39 mouse cellular contexts compared by ENCODE assay signal in the genomic region with DNA sequence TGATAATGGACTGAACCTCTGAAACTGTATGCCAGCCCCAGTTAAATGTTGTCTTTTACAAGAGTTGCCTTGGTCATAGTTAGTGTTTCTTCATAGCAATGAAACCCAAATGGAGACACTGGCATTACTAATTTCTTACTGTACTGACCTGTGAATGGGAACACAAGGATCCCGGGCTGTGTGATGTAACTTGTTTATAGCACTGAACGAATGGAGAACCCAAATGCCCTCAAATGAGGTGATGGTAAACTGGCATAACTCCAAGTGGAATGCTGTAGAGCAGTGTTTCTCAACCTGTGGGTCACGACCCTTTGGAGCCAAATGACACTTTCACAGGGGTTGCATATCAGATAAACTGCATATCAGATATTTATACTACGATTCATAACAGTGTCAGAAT. TPM values are rescaled to one million over a fixed set of nuclear protein-coding genes. Genes with fewer than 3 reads are reported as not detected.
"Had no signal": no experiment of that assay in that cellular context is flagged by ENCODE, and none has a peak within 500 bp of the region (broad histone marks: within the 10 kb centered on the region; RNA-seq: fewer than 3 reads in every experiment).

No protein-coding gene starts in this region.

- DNase-seq: heart, postnatal 10 days; heart, postnatal 14 days; heart, postnatal 36 days; heart, postnatal 4 days; kidney, adult 11 months; kidney, adult 18-20 months; kidney, adult 2 months; kidney, adult 8-10 months; kidney, adult 9 months; kidney, postnatal 10 days; kidney, postnatal 14 days; kidney, postnatal 25 days; kidney, postnatal 36 days; kidney, postnatal 4 days; layer of hippocampus, adult 9-11 months; layer of hippocampus, postnatal 36 days had no signal

- H3K9ac ChIP-seq: heart, embryonic 12.5 days; heart, embryonic 13.5 days; heart, embryonic 15.5 days; hindbrain, embryonic 12.5 days; hindbrain, embryonic 13.5 days; hindbrain, embryonic 14.5 days; hindbrain, embryonic 15.5 days; intestine, embryonic 15.5 days; kidney, embryonic 15.5 days had no signal

- H3K36me3 ChIP-seq: heart, embryonic 10.5 days; heart, embryonic 12.5 days; heart, embryonic 13.5 days; heart, embryonic 15.5 days; hindbrain, embryonic 10.5 days; hindbrain, embryonic 12.5 days; hindbrain, embryonic 13.5 days; hindbrain, embryonic 15.5 days; intestine, embryonic 15.5 days; kidney, embryonic 15.5 days had no signal

- H3K27ac ChIP-seq: heart, embryonic 10.5 days; heart, embryonic 13.5 days; heart, embryonic 15.5 days; hindbrain, embryonic 10.5 days; hindbrain, embryonic 12.5 days; hindbrain, embryonic 13.5 days; hindbrain, embryonic 14.5 days; hindbrain, embryonic 15.5 days; hindbrain, postnatal 0 days; intestine, embryonic 15.5 days; kidney, embryonic 15.5 days; kidney, postnatal 0 days; layer of hippocampus, adult 2 months had no signal

- H3K9me3 ChIP-seq: heart, embryonic 10.5 days; heart, embryonic 12.5 days; heart, embryonic 13.5 days; heart, embryonic 15.5 days; hindbrain, embryonic 10.5 days; hindbrain, embryonic 12.5 days; hindbrain, embryonic 13.5 days; hindbrain, embryonic 15.5 days; intestine, embryonic 15.5 days; kidney, embryonic 15.5 days had no signal

- ATAC-seq: inflammation-experienced regulatory T-cells, adult 6 months; intestine, embryonic 15.5 days; intestine, embryonic 16.5 days; intestine, postnatal 0 days had no signal

- H3K4me1 ChIP-seq: heart, embryonic 10.5 days; heart, embryonic 12.5 days; heart, embryonic 13.5 days; heart, embryonic 15.5 days; hindbrain, embryonic 10.5 days; hindbrain, embryonic 12.5 days; hindbrain, embryonic 13.5 days; intestine, embryonic 15.5 days; kidney, embryonic 15.5 days had no signal

- H3K4me2 ChIP-seq: heart, embryonic 11.5 days; heart, embryonic 12.5 days; heart, embryonic 13.5 days; heart, embryonic 15.5 days; hindbrain, embryonic 12.5 days; hindbrain, embryonic 13.5 days; hindbrain, embryonic 14.5 days; hindbrain, embryonic 15.5 days; intestine, embryonic 15.5 days; kidney, embryonic 15.5 days had no signal

- H3K4me3 ChIP-seq: heart, embryonic 10.5 days; heart, embryonic 12.5 days; heart, embryonic 13.5 days; heart, embryonic 15.5 days; hindbrain, embryonic 10.5 days; hindbrain, embryonic 12.5 days; hindbrain, embryonic 13.5 days; hindbrain, embryonic 15.5 days; intestine, embryonic 15.5 days; kidney, embryonic 15.5 days; layer of hippocampus, adult 2 months had no signal

- H3K27me3 ChIP-seq: heart, embryonic 12.5 days; heart, embryonic 13.5 days; heart, embryonic 15.5 days; hindbrain, embryonic 12.5 days; hindbrain, embryonic 13.5 days; hindbrain, embryonic 15.5 days; intestine, embryonic 15.5 days had no signal

RNA-seq across cellular contexts. Expression of a gene that starts 41.1 kb away (rescaled TPM):
- total RNA-seq: heart, adult 8-10 months; heart, postnatal 10 days; heart, postnatal 14 days; heart, postnatal 25 days; heart, postnatal 36 days; heart, postnatal 4 days; hematopoietic stem cell, adult 5-6 weeks had no signal
- polyA plus RNA-seq: heart, postnatal 0 days; inflammation-experienced regulatory T-cells, adult 6 months; kidney, adult 2 months; large intestine, adult 2 months had no signal
